Mouse (Mus musculus) embryo, embryonic 9.5 days (tissue): ENCODE measurements around the gene Timm10.

Experiments used
- DNase-seq: peaks from one replicate; pipeline ENCODE4 v3.0.0-alpha.2; 2017; ENCODE audit errors: extremely low spot score

The Timm10 gene

DNA sequence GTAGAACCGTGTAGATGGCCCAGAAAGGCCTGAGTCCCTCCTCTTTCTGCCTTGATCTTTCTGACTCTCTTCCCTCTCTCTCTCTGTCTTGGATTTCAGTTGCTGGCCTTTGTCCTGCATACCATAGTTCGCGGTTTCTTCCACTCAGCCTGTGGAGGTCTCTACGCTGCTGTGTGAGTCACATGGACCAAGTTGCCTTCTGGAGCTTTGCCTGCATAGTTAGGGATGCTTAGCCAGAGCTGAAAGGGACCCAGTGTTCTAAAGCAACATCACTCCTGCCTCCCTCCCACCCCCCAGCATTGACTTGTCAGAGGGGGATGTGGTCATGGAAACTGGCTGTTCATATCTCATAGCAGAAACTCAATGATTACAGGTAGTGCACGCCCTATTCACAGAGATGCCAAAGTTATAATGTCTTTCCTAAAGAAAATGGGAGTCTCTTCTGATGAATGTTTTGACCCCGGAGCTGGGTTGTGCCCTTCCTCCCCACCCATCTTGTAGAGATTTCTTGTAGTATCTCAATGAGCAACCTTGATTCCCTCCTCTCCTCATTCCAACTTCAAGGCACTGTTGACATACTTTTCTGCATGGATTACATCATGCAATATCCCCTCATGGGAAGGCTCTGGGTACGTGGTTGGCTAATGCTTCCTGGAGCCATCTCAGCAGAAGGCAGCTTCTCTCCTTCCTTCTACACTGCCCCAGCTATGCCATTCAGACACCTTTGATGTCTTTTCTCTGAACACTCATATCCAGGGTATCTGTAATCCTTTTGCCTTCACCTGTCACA, 33.4 kb downstream of the Timm10 start:
- no peak for DNase-seq

DNA sequence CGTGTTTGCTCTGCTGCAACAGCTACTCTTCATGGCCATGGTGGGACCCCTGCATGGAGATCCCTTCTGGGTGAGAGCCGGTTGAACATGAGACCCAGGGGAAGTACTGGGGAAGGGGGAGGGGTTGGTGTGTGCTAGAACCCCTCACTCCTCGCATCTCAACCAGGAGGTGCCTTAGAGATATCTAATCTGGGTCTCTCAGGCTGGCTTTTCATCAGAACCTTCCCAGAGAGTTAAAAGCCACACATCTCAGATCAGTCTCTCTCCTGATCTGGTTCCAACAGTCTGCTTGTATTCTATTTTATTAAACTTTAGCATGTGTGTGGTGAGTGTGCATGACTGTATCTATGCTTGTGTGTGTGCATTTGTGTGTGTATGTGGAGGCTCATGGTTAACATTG, 34.6 kb downstream of the Timm10 start:
- no peak for DNase-seq

DNA sequence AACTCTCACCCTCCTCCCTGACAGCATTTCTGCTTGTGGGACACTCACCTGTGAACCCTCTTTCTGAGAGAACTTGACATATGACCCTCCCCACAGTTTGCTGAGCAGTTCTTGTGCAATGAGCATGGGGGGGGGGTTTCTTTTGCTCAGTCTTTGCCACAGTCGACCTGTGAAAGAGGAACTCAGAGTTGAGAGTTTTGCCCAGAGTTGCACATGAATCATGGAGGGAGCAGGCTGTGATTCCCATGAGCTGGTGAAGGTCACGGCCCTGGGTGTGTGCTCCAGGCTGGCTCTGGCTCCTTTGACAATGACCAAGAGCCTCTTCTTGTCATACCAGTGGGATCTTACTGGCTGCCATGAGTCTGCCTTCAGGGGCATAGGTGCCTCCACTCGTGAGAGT, 35.4 kb downstream of the Timm10 start:
- no peak for DNase-seq

DNA sequence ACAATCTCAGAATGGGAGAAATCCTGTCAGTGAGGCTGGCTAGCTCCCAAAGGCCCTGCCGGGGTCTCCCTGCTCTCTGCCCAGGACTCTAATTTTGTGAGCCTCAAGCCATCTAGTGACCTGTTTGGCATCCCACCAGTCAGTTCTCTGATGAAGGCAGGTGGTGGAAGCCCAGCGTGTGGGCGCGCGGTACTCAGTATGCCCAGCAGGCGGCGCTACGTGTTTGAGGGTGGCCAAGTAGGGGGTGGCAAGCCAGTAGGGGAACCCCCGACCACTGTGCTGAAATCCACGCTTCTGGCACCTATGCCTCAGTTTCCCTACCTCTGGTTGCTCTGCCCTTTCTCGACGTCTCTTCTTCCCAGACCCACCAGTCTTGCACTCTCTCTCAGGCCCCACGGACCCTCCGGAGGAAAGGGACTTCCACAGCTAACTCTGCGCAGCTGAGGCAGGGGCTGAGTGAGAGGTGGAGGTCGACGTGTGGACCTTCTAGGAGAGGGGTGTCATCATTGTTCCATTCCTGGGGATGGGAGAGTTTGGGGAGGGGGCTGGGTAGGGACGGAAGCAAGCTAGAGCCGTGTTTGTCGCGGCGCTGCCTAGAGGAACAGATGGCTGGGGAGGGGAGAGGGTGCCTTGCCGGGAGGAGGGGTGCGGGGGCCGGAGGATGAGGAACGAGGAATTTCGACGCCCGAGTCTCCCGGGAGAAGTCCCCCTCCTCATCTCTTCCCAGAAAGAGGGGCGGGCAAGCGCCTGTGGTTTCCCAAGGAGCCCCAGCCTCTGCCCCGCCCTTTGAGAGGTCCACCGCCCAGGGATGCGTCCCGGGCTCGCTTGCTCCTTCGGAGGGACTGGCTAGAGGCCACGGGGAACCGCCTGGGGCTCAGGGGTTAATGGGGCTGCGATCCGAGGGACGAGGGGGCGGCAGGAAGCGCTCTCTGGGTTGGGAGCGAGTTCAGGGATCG, 39.1 kb downstream of the Timm10 start:
- peak; percentile 76 for DNase-seq

DNA sequence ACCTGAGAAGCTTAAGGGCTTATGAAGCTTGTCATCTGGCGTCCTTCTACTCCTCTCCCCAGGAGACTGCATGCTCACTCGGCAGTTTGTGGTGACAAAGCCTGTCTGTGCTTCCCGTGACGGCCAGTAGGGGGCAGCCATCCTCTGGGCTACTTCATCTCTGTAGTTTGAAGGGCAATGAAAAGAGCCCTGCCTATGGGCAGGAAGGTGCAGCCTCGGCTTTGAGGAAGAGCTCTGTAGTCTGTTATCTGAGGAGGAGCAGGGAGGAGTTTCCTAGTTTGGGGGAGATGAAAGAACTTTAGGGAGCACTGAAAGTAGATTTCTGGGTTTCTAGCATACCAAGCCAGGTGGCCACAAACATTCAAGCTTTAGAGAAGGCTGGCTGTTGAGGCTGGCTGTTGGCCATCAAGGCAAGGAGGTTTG, 41.7 kb downstream of the Timm10 start:
- DNase-seq = peak; percentile 70

DNA sequence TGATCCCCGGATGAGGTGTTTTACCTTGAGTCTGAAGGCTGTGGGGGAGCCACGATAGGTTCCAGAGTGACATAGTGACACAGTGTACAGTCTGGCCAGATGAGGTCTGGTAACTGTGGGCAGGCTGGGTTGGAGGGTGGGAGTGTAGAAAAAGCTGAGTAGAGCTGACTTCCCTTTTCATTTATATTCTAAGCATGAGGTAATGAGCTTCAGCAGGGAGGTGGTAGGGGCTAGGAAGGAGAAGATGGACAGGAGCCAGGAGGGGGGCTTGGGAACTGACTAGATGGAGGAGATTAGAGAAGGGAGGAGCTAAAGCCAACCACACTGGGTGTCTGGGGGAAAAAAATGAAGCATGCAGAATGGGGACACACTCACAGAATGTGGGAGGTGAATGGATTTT, 42.2 kb downstream of the Timm10 start:
- DNase-seq = no peak

DNA sequence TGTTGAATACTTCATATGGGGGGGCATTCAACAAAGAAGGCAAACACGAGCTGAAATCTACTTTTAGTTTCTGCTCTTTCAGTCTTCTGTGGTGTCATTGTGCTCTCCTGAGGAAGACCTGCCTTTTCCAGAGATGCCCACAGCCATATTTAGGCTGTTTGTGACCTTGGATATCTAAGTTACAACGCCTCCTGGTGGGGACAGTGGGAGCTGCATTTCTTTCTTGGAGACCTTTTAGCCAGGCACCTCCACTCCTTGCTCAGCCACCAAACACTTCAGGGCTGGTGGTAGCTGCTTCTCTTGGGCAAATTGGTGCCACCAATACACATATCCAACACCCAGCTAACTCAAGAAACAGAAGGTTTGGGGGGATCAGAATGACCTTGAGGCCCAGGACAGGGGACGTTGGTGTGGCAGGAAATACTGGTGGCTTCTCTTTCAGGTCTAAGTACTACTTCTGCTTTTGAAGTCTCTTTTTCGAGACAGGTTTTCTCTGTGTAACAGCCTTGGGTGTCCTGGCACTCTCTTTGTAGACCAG, 43.9 kb downstream of the Timm10 start:
- no peak for DNase-seq

DNA sequence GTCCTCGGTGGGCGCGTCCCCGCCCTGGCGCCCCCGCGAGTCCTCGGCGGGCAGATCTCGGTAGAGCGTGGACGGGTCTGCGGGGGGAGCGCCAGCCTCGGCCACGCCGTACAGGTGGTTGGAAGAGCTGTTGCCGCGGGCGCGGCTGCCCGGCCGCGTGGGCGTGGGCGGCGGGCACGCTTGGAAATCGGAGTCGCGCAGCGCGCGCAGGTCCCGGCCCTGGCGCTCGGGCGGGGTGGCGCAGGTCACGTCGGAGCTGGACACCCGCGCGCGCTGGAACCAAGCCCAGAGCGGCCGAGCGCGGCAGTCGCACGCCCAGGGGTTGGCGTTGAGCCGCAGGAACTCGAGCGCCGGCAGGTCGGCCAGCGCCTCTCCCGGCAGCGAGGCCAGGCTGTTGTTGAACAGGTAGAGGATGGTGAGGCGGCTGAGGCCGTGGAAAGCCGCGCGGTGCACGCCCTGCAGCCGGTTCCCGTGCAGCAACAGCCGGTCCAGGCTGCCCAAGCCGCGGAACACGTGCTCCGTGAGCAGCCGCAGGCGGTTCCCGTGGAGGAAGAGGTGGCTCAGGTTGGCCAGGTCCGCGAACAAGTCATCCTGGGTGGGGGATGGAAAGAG, 45.4 kb downstream of the Timm10 start:
- DNase-seq = peak; percentile 25

DNA sequence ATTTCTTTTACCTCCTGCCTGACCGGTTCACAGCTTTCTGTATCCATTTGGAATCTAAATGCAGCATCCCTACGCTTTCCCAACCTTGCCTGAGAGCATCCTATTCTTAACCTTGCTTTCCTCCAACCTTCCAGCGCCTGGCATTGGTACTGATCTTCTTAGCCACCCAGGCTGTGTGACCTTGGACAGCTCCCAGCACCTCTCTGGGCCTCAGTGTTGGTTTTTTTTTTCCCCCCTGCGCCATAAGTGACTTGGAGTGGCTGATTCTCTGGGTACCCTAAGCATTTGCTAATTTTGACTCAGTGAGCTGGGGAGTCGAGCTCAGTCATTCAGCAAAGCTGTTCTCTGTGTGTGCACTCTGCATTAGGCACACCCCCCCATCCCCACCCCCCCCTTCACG, 49.0 kb downstream of the Timm10 start:
- DNase-seq = no peak
